Mouse (Mus musculus) neural tube, embryonic 12.5 days (tissue): Measurements from ENCODE around the gene Lrp1. TPM values are rescaled to one million over a fixed set of nuclear protein-coding genes. Genes with fewer than 3 reads are reported as not detected.

Source experiments
- ATAC-seq: fragments of 200-750 bp; cut with Nextera tagmentation; 2 replicates; pipeline ENCODE4 v1.8.0; 2017; ENCODE audit warnings: low read depth, mild to moderate bottlenecking, moderate TSS enrichment, moderate library complexity; ENCODE audit not compliant: low FRiP score
- H3K27ac ChIP-seq: fragments of 300-500 bp; sonication (generic); 2 replicates; pipeline ENCODE4 v1.5.1; 2016
- H3K27me3 ChIP-seq: fragments of 300-500 bp; sonication (generic); replicated peaks from 2 replicates; pipeline ENCODE4 v1.6.1; 2016; ENCODE audit warnings: mild to moderate bottlenecking
- H3K36me3 ChIP-seq: fragments of 300-500 bp; sonication (generic); 2 replicates; pipeline ENCODE4 v1.6.1; 2016; ENCODE audit warnings: mild to moderate bottlenecking
- H3K4me1 ChIP-seq: fragments of 300-500 bp; sonication (generic); 2 replicates; pipeline ENCODE4 v1.6.1; 2016
- H3K4me2 ChIP-seq: fragments of 300-500 bp; sonication (generic); replicated peaks from 2 replicates; pipeline ENCODE4 v1.6.1; 2016; ENCODE audit warnings: mild to moderate bottlenecking
- H3K4me3 ChIP-seq: fragments of 300-500 bp; sonication (generic); 2 replicates; pipeline ENCODE4 v1.5.1; 2016
- H3K9ac ChIP-seq: fragments of 300-500 bp; sonication (generic); 2 replicates; pipeline ENCODE4 v1.6.1; 2016; ENCODE audit warnings: mild to moderate bottlenecking
- H3K9me3 ChIP-seq: fragments of 300-500 bp; sonication (generic); 2 replicates; pipeline ENCODE4 v1.6.1; 2016; ENCODE audit warnings: mild to moderate bottlenecking
- WGBS: fragments of 180-500 bp; shearing (Covaris S2); methylation state at CpG from one replicate; pipeline ENCODE4 v1.1.7; 2016; 5-methylcytosine and 5-hydroxymethylcytosine counted together
- polyA plus RNA-seq: library from polyadenylated mRNA; unstranded; fragments of >200 nt; fragmentation: Nextera tagmentation; extraction: Ambion mirVana; gene quantifications from 2 replicates; pipeline ENCODE4 v1.2.1, GENCODE M21; 2016

The Lrp1 gene
- polyA plus RNA-seq, 1 experiment from 2014 or later: 96.0 TPM

GRCm38 (mm10) chr10:127642772-127643552, 22.0 kb upstream of the Lrp1 start, which contains the start of gene Stat6:
Gene Stat6 (plus strand): TSS chr10:127642986.
- peaks cover 16% of the 10 kb centered on the region for H3K4me1 ChIP-seq
- H3K27me3 ChIP-seq: peaks cover 29% of the 10 kb centered on the region
- ATAC-seq: peak; percentile 22
- no peaks in the 10 kb centered on the region for H3K36me3 ChIP-seq
- H3K9ac ChIP-seq: peak within 1 kb of the TSS; percentile 40; the same call in 1 of the 2 replicates
- H3K4me2 ChIP-seq: peak within 1 kb of the TSS; percentile 61
- no peaks in the 10 kb centered on the region for H3K9me3 ChIP-seq
- peak within 1 kb of the TSS; percentile 30 for H3K4me3 ChIP-seq
- 7% methylated on average over 37 of the region's 37 CpGs for WGBS
- H3K27ac ChIP-seq: peak within 1 kb of the TSS; percentile 32; the same call in 1 of the 2 replicates

- ATAC-seq: peak; percentile 57; the same call in 1 of the 2 replicates
- 9% methylated on average over 19 of the region's 19 CpGs for WGBS
- no peak overlapping the region for H3K9ac ChIP-seq
Observed at GRCm38 (mm10) chr10:127641861-127642771, 21.2 kb upstream of the Lrp1 start.

GRCm38 (mm10) chr10:127640421-127640820, 19.5 kb upstream of the Lrp1 start:
- H3K27me3 ChIP-seq: peaks cover 29% of the 10 kb centered on the region
- peaks cover 16% of the 10 kb centered on the region for H3K4me1 ChIP-seq
- no peak overlapping the region for H3K27ac ChIP-seq
- no peak for ATAC-seq
- 76% methylated on average over 5 of the region's 5 CpGs for WGBS
- no peak overlapping the region for H3K9ac ChIP-seq
- no peaks in the 10 kb centered on the region for H3K36me3 ChIP-seq
- no peak overlapping the region for H3K4me2 ChIP-seq
- H3K4me3 ChIP-seq: no peak overlapping the region
- H3K9me3 ChIP-seq: no peaks in the 10 kb centered on the region

More at GRCm38 (mm10) chr10:127641861-127642771, 21.2 kb upstream of the Lrp1 start:
- no peaks in the 10 kb centered on the region for H3K9me3 ChIP-seq
- H3K4me1 ChIP-seq: peaks cover 16% of the 10 kb centered on the region
- H3K4me3 ChIP-seq: peak overlapping the region; percentile 30; the same call in 1 of the 2 replicates
- H3K27ac ChIP-seq: peak overlapping the region; percentile 32; the same call in 1 of the 2 replicates
- H3K4me2 ChIP-seq: peak overlapping the region; percentile 61
- no peaks in the 10 kb centered on the region for H3K36me3 ChIP-seq
- H3K27me3 ChIP-seq: peaks cover 29% of the 10 kb centered on the region

GRCm38 (mm10) chr10:127632668-127633271, 11.8 kb upstream of the Lrp1 start:
- 74% methylated on average over 7 of the region's 7 CpGs for WGBS

GRCm38 (mm10) chr10:127631261-127632214, 10.6 kb upstream of the Lrp1 start:
- Histone ChIP-seq H3K9ac (no peak overlapping the region), H3K27me3 (no peaks in the 10 kb centered on the region), H3K4me2 (no peak overlapping the region), H3K27ac (no peak overlapping the region), H3K4me3 (no peak overlapping the region), H3K4me1 (no peaks in the 10 kb centered on the region), H3K9me3 (0 out of 2 replicates have a peak, but pooled peaks cover 3% of the 10 kb centered on the region), H3K36me3 (no peaks in the 10 kb centered on the region)
- 86% methylated on average over 10 of the region's 10 CpGs for whole genome bisulfite sequencing
- no peak for ATAC-seq

More at GRCm38 (mm10) chr10:127632668-127633271, 11.8 kb upstream of the Lrp1 start:
- H3K4me3 ChIP-seq: no peak overlapping the region
- H3K9me3 ChIP-seq: no peaks in the 10 kb centered on the region
- H3K27me3 ChIP-seq: no peaks in the 10 kb centered on the region
- no peaks in the 10 kb centered on the region for H3K36me3 ChIP-seq
- no peaks in the 10 kb centered on the region for H3K4me1 ChIP-seq
- ATAC-seq: no peak
- no peak overlapping the region for H3K4me2 ChIP-seq
- H3K27ac ChIP-seq: no peak overlapping the region
- H3K9ac ChIP-seq: no peak overlapping the region

GRCm38 (mm10) chr10:127626433-127626832, 5.5 kb upstream of the Lrp1 start:
- no peak overlapping the region for H3K9ac ChIP-seq
- no peaks in the 10 kb centered on the region for H3K27me3 ChIP-seq
- H3K9me3 ChIP-seq: 0 out of 2 replicates have a peak, but pooled peaks cover 3% of the 10 kb centered on the region
- no peak for ATAC-seq
- no peaks in the 10 kb centered on the region for H3K36me3 ChIP-seq
- 90% methylated on average over 3 of the region's 3 CpGs for WGBS
- H3K4me3 ChIP-seq: no peak overlapping the region
- H3K4me2 ChIP-seq: no peak overlapping the region
- no peak overlapping the region for H3K27ac ChIP-seq
- H3K4me1 ChIP-seq: peaks cover 8% of the 10 kb centered on the region

GRCm38 (mm10) chr10:127623439-127624216, 2.7 kb upstream of the Lrp1 start:
- 89% methylated on average over 6 of the region's 6 CpGs for WGBS
- peaks cover 21% of the 10 kb centered on the region for H3K4me1 ChIP-seq

GRCm38 (mm10) chr10:127622661-127623060, 1.7 kb upstream of the Lrp1 start:
- Histone ChIP-seq H3K36me3 (no peaks in the 10 kb centered on the region), H3K9ac (no peak overlapping the region), H3K9me3 (0 out of 2 replicates have a peak, but pooled peaks cover 3% of the 10 kb centered on the region), H3K27me3 (no peaks in the 10 kb centered on the region), H3K4me2 (no peak overlapping the region), H3K4me1 (peaks cover 31% of the 10 kb centered on the region), H3K27ac (no peak overlapping the region), H3K4me3 (no peak overlapping the region)
- no peak for ATAC-seq
- WGBS: 75% methylated on average over 4 of the region's 4 CpGs

More at GRCm38 (mm10) chr10:127623439-127624216, 2.7 kb upstream of the Lrp1 start:
- Histone ChIP-seq H3K27ac (no peak overlapping the region), H3K9ac (no peak overlapping the region), H3K36me3 (no peaks in the 10 kb centered on the region), H3K9me3 (0 out of 2 replicates have a peak, but pooled peaks cover 3% of the 10 kb centered on the region), H3K27me3 (no peaks in the 10 kb centered on the region), H3K4me2 (no peak overlapping the region), H3K4me3 (no peak overlapping the region)
- no peak for ATAC-seq

GRCm38 (mm10) chr10:127622057-127622392, 1.1 kb upstream of the Lrp1 start:
- ATAC-seq: peak; percentile 13; the same call in 1 of the 2 replicates
- H3K4me3 ChIP-seq: peak overlapping the region; percentile 82
- peak overlapping the region; percentile 88 for H3K9ac ChIP-seq
- H3K4me2 ChIP-seq: peak overlapping the region; percentile 76
- WGBS: 1% methylated on average over 13 of the region's 13 CpGs
- 0 out of 2 replicates have a peak, but pooled peaks cover 3% of the 10 kb centered on the region for H3K9me3 ChIP-seq
- H3K36me3 ChIP-seq: no peaks in the 10 kb centered on the region
- H3K27me3 ChIP-seq: no peaks in the 10 kb centered on the region
- H3K4me1 ChIP-seq: peaks cover 37% of the 10 kb centered on the region
- peak overlapping the region; percentile 86; the same call in 1 of the 2 replicates for H3K27ac ChIP-seq
